Mouse (Mus musculus): ENCODE measurements at regions not wholly inside any gene's neighbourhood (a gene's known extent, or its start where the extent isn't known, plus 50 kb on each side); places are given as distances from the start of the nearest gene placed in this dataset.
A peak's percentile ranks its signal among the peaks of the same experiment; 100 is the strongest.
"Not testable (repeated sequence)": the region's sequence is repeated elsewhere in the genome, so short reads cannot be mapped to it uniquely, and the experiment has no call there.

DNA sequence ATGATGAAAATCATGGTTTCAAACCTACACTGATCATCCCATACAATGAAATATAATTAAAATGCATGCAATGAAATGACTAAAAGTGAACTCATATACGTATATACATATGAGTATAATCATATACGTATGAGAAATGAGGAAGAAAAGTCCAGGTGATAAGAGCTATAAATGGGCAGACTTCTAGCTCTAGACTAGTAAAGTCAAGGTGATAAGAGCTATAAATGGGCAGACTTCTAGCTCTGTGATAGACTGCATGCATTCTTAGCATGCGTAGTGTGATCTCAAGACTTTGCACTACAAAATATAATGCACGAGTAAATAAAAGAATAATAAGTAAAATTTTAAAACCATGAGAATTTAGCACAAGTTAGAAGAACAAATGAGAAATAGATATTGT, 606.2 kb upstream of the Gpc5 start:
- no peak for DNase-seq (ENCODE audit: low spot score in 2 of 2)

DNA sequence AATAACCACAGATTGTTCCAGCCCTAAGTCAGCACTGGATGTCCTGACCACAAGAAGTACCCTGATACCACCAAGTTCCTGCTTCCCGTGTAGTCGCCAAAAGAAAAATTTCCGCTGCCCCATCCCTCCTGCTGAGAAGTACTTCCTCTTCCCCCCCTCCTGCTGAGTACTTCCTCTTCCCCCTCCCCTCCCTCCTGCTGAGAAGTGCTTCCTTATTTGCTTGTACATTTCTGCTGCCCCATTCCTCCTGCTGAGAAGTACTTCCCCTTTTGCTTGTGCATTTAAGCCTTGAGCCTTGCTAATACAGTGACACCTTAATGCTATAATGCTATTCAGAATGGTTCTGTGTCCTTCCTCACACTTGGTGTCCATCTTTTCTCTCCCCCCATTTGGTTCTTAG, 598.6 kb upstream of the Gpc5 start:
- not testable (repeated sequence) for DNase-seq (ENCODE audit: low spot score in 2 of 2)

DNA sequence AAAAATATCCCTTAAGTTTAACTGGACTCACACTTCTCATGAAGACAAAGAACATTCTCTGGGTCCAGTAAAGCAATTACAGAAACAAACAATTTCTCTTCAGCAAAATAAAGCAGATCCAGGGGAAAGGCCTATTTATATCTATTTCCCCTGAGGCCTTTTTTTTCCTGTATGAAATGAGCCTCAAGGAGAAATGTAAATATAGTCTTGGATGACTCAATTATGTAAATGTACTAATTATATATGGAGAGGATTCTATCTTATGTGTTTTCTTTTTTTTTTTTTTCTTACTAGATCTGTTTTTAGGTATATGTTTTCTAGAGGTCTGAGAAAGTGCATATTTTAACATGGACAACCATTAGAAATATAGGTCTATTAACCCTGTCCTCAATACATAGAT, 587.0 kb upstream of the Gpc5 start:
- no peak for DNase-seq (ENCODE audit: low spot score in 2 of 2)

DNA sequence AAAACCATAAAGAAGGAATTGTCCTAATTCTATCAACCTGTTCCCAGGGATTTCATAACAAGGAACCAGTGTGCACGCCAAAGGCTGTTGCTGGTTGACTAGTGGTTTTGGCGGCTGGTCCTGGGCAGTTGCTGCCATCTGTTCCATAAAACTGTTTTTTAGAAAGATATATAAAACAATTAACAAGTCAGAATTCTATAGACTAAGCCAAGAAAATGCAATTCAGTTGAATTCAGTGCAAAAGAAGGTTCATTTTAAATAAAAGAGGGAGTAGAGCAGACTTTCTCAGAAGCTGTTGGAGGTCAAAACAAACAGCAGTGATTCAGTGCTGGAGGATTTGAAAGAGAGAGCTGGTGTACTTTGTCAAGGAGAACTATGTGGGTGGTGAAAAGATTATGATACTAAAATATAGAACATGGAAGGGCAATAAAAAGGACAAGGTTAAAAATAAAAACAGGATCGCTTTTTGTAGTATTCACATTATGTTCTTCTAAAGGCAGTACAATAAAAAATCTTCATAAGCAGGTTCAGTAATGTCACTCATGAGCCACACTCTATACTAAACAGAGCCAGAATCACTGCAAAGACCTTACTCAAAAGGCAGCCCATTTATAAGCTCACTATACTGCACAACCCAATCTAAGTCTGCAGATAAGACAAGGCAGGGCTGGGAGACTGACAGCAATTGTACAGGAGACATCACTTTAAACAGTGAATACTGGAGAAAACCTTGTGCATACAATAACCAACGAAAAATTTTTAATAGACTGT, 543.9 kb upstream of the Gpc5 start:
- DNase-seq (ENCODE audit: low spot score in 2 of 2) = peak; percentile 43 to 74

DNA sequence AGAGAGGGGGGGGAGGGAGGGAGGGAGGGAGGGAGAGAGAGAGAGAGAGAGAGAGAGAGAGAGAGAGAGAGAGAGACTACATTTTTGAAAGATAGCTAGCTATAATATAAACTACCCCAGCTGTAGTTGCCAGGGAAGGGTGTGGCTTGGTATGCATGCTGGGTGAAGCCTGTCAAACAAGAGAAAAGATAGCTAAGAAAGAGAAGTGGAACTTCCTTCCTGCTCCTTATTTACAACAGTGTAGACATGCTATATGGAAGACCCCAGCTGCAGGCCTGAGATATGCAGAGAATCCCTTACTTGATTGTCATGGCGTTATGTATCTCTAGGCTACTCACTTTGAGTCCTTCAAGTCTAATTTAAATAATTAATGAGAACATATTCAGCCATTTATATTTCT, 542.9 kb upstream of the Gpc5 start:
- no peak for DNase-seq (ENCODE audit: low spot score in 2 of 2)

DNA sequence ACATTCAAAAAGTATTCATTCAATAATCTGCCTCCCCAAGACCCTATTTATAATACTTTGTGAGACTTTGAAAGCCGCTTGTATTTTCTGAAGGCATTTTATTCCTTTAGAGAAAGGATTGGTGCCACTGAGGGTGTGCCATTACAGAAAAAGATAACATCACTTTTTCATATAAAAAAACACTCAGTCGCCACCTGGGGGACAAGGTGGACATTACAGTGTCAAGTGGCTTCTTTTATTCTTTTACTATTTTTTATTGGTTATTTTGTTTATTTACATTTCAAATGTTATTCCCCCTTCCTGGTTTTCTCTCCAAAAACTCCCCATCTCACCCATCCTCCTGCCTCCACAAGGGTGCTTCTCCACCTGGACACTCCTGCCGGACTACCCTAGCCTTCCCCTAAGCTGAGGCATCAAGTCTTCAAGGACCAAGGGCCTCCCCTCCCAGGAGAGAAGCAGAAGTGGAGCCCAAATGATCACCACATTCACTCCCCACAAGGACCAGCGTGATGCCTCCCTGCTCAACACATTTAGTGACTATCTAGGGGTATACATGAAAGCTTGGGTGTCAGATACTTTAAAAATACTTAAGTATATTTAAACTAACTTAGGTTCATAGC, 525.5 kb upstream of the Gpc5 start:
- DNase-seq (ENCODE audit: low spot score in 2 of 2) = no peak

DNA sequence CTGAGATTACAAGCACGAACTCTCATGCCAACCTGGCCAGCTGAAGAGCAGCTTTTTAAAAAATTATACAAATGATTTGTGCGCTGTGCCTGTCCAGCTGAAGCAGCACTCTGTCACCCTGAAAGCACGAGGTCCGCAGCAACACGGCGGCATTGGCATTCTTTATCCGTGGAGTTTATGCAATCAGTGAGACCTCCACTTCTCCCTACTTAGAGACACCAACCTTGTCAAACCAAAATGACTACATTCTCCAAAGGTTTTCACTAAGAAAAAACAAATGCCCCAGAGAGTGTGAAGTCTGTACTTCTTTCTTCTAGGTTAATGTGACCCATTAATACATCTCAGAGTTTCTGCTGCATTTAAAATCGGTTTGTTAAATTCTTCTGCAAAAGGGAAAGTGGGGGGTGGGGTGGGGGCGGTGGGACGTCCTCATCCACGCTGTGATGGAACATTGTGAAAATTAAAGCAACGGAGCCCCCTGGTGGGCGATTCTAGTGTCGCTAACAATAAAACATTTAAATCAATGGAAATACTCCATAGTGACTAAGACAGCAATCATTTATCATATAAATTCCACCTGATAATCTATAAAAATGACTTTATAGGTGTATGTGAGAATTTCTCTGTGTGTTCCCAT, 524.2 kb upstream of the Gpc5 start:
- peak in 1 of 2 experiments; percentile 76 for DNase-seq (ENCODE audit: low spot score in 2 of 2)

DNA sequence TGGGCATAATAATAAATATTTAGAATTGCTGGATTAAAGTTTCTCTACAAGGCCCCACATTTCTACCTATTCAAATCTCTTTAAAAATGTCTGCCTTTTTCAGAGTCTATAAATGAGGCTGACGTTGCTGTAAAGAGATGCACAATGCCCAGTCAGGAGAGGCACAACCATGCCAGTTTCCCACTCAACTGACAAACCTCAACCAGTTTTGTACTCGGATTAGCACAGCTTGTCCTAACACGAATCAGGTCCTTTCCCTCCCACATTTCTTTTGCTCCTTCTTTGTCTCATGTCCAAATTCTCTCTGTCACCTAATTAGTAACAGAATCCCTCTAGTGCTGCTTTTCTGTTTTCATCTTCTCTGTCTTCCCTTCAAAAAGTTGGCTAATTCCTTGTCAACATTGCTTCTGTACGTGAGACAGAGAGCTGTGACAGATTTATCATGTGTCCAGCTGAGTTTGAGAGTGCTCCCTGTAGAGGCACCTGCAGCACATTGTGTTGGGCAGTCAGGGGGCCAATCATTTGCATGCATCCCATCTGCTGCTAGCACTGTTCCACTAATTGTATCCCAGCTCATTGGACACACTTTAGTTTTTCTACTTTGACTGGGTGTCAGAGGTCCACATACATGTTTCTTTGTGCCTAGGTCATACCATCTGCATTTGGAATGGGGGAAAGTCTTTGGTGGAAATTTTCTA, 504.5 kb upstream of the Gpc5 start:
- DNase-seq (ENCODE audit: low spot score in 2 of 2) = no peak

DNA sequence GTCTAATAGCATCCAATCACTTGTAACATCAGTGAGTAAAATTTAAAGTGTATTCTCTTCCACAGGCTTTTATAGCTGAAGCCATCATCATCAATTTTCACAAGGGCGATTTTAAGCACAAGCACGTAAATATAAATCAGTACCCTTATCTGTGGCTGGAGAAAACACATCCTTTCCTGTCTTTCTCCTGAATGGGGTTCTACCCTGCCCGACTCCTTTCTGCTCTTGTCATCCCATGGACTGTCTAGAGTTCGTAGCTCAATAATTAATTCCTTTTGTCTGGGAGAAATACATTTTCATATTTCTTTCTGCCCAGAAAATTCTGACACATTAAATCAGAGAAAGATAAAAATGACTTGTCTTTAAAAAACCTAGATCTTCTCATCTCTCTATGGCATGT, 482.7 kb upstream of the Gpc5 start:
- no peak for DNase-seq (ENCODE audit: low spot score in 2 of 2)

DNA sequence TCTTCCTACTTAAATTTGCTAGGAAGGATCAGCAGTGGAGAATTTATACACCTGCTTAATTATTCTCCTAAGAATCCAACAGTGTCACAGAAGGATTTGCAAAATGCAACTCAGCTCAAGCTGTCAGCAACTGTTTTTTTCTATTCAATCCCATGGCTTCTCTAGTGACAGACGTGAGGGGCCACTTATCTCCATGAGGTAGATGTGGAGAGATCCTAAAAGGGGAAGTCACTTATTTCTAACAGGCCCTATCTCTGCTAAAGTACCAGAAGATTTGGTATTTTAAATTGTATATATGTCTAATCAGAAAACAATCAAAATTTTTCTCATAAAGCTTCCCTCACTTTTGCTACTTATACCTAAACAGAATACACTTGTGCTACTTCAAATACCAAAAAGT, 479.6 kb upstream of the Gpc5 start:
- no peak for DNase-seq (ENCODE audit: low spot score in 2 of 2)

DNA sequence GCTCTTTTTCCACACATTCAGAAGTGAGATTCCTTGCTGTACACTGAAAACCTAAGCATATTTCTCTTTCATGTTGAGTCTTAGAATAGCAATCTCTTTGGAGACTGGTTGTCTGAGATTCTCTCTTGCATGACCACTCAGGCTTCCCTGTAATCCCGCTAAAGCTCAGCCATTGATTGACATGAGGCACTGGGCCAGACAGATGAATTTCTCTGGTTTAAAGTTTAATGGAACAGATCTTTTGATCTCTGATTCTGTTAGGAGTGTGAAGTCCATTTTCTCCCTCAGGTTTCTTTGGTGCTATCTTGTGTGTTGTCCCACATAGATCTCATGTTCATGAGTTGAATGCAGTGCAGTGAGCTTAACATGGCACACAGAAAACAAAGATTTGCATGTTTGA, 435.4 kb upstream of the Gpc5 start:
- DNase-seq (ENCODE audit: low spot score in 2 of 2) = no peak

DNA sequence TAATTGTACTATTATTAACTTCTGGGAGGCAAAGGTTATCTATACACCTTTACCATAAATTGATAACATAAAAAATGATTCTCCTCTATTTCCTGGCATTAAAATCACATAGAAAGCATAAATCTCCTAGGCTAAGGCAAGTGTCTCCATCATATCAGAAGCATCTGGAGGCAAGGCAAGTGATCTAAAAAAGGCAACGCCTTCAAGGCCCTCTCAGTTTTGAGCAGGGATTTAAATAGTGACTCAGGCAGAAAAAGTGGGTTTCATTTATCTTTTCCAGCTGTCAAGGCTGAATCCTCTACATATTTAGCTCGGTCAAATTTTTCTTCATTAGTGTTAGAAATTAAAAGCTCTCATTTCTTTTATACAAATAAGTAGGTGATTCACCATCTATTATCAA, 430.0 kb upstream of the Gpc5 start:
- no peak for DNase-seq (ENCODE audit: low spot score in 2 of 2)

DNA sequence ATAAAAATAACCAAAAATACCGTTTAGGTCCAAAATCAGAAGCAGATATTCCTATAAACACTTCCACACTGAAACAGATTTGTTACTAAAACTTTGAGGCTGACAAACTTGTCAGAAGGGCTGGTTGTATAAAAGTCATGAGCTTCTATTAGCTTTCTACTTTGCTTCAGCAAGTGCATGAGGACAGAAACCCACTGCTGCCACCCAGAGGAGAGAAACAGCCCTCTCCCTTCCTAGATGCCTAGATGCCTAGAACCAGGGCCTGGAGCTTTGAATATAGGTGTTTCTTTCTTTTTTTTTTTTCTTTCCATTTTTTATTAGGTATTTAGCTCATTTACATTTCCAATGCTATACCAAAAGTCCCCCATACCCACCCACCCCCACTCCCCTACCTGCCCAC, 406.9 kb upstream of the Gpc5 start:
- DNase-seq (ENCODE audit: low spot score in 2 of 2) = peak in 1 of 2 experiments; percentile 30

DNA sequence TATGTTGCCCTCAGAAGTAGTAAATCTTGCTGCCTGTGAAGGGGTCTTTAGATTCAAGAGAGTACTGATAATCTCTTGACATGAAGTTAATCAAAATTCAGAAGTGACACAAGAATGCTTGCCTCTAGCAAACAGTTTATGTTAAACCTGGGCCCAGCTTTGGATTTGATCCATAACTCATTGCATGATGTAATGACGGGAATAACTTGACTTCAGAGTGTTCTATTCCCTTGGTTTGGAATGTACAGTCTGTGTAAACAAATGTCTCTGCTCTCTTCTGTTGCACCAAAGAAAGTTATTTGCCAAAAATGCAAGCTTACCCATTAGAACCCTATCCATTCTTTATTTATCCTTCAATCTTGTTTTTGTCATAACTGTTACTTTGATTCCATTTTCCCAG, 397.1 kb upstream of the Gpc5 start:
- DNase-seq (ENCODE audit: low spot score in 2 of 2) = no peak

DNA sequence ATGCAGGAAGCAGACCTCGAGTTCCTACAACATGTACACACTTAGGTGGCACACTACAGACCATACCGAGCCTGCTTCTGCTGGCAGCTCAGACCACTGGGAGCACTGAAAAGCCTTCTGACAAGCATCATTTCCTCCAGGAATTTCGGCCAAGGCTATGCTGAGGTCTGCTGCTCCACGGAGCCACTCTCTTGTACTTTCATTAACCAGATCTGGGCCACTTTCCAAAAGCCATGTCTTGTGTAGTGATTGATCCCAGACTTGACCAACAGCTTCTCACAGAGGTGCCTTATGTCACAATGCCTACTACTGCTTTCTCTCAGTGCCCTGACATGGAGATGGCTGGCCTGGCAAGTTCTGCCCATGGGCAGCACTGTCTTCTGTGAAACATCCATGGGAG, 394.5 kb upstream of the Gpc5 start:
- no peak for DNase-seq (ENCODE audit: low spot score in 2 of 2)

DNA sequence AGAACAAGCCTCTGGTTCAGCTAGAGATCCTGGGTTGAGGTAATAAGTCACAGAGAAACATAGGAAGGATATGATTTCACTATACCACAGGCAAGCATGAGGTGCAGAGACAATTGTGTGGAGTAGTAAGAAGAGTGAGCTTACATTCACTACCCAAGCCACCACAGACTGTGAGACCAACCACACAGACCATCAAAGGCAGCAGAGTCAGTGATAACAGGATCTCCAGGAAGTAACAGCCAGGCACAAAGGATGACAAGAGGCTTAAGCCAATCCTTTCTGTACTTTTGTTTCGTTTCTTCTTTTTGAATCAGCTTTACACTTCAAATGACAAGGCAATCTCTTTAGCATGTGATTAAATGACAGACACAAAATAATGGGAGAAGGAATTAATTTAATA, 368.9 kb upstream of the Gpc5 start:
- no peak for DNase-seq (ENCODE audit: low spot score in 2 of 2)

DNA sequence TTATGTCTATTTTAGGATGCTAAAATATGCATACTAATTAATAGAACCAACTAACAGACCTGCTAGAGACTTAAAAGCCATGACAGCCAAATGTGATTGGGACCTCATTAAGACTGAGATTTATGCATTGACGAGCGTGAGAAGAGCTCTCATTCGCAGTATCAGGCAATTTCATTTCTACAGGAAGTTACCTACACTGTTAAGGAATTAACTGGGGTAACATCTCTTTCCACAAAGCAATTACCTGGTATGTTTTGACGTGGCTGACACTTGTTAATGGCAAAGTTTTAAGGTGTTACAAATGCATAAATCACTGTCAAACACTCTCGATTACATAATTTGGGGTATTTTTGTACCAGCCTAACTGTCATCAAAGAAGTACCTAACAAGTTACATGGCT, 324.7 kb upstream of the Gpc5 start:
- peak in 1 of 2 experiments; percentile 49 for DNase-seq (ENCODE audit: low spot score in 2 of 2)

DNA sequence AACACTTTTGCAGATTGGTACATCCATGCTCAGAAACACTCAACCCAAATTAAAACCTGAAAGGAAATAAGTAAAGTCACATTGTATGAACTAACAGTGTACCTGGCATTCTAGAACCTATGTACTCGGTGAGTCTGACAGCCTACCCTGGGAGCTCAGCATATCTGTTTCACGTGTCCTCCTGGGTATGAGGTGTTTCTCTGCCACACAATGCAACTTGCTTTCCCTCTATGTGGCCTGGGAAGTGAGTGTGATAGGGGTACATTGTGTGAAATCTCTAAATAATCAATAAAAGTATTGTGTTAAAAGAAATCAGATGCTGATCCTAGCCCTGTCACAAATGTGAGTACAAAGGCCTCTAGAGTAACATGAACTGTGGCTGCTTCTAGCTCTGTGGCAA, 315.3 kb upstream of the Gpc5 start:
- no peak for DNase-seq (ENCODE audit: low spot score in 2 of 2)

DNA sequence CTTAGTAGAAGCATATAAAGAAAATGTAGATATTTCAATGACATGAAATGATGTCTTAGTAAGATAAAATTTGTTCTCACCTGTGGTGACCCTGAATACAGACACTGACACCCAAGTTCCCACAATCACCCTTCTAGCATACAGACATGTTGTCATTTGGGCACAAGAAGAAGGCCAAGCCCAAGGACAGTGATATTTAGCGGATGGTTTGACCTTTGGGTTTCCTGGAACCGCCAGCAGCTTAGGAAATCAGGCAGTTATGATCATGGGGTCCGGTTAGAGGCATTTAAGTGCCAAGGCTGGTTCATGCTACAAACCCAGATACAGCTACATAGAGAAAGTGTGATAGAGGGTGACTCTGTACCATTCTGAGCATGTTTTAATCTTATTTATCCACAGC, 310.2 kb upstream of the Gpc5 start:
- DNase-seq (ENCODE audit: low spot score in 2 of 2) = no peak

DNA sequence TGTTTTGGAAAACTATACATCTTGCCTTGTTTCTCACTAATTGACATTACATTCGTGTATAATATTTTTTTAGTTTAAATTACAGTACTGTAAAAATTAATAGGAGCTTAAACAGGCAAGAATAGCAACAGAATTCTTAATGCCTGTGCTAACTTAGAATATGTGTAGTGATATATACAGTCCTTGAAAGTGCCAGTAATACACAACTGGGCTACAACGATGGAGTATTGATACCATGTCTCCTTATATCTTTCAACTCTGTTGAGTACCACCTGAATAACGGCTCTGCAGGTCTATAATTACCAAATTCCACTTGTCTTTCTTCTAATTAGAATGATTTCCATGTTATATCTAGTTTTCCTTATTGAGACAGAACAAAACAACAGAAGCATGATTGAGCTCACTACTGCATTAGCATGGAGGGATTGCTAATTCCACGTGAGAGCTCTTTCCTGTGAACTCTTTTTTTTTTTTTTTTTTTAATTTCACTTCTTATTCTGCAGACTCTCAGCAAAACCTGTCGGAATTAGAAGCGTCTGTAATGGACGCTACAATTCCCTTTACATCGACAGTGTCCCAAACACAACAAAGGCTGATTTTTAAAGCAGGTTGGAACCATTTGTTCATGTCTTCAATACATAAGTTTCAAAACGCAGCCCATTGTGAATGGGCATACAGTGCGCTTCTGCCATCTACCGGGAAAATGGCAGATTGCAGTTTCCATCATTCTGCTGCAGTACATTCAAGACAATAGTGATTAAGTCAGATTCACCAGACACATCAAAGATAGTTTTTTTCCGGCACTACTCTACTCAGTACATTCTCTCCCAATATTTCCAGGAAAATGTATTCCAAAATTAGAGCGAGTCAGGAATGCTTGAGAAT, 300.8 kb upstream of the Gpc5 start:
- DNase-seq (ENCODE audit: low spot score in 2 of 2) = peak; percentile 31 to 88

DNA sequence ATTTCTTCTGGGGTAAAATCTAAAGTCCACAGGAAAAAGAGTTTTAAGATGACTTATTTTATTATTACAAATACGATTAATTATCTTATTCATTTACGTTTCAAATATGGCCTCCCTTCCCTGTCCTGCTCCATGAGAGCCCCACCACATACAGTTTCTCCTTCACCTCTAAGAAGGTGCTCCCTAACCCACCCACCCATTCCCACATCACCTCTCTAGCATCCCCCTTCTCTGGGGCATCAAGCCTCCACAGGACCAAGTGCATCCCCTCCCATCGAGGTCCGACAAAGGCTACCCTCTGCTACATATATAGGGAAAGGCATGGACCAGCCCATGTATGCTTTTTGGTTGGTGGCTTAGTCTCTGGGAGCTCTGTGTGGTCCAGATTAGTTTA, 300.2 kb upstream of the Gpc5 start:
- no peak for DNase-seq (ENCODE audit: low spot score in 2 of 2)

DNA sequence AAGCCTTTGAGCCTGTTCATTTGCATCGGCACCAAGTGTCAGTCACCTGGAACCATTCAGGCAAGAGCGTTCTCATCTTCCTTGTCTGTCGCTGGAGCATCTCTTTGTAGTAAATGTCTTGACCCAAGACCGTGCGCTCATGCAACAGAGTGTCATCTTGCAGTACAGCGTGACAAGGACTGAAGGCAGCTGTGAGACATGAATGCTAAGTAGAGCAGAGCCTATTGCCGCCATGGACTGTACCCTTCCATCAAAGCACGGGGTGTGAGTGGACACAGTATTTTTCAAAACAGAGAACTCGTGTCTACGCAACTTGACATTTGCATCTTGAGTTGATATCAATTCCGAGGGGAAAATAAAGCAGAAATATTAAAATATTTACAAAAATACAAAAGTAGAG, 287.4 kb upstream of the Gpc5 start:
- DNase-seq (ENCODE audit: low spot score in 2 of 2) = no peak

All from left cerebral cortex, adult 9 months (tissue).